Mouse (Mus musculus): ENCODE data around the gene Prkn. TPM values are rescaled to one million over a fixed set of nuclear protein-coding genes. Genes with fewer than 3 reads are reported as not detected.

The Prkn gene
- polyA plus RNA-seq, 1 experiment = not detected

GRCm38 (mm10) chr17:11656878-11657277, 816.7 kb downstream of the Prkn start:
- no peaks in the 10 kb centered on the region for H3K27me3 ChIP-seq (ENCODE audit: control insufficient read depth, insufficient read depth, insufficient read length)
- no peaks in the 10 kb centered on the region for H3K79me2 ChIP-seq (ENCODE audit: control insufficient read depth, insufficient read depth)
- no peaks in the 10 kb centered on the region for H3K79me3 ChIP-seq (ENCODE audit: low read depth)
- TF ChIP-seq CEBPB (IDR thresholded peaks at IDR 0.05; ENCODE audit: low read depth) (no peak), MYOG (IDR thresholded peaks at IDR 0.05; ENCODE audit: control insufficient read depth, extremely low read depth, insufficient read length) (no peak), MAX (IDR thresholded peaks at IDR 0.05) (no peak), USF1 (IDR thresholded peaks at IDR 0.05; ENCODE audit: low read depth) (no peak), MYOD1 (IDR thresholded peaks at IDR 0.05; ENCODE audit: control insufficient read depth, insufficient read length, low read depth) (no peak), FOSL1 (IDR thresholded peaks at IDR 0.05; ENCODE audit: insufficient read depth, low read length, poor library complexity, severe bottlenecking) (no peak), CTCF (IDR thresholded peaks at IDR 0.05; ENCODE audit: control insufficient read depth, insufficient read depth, insufficient read length) (no peak)
- H3K36me3 ChIP-seq (ENCODE audit: control insufficient read depth, insufficient read depth) = no peaks in the 10 kb centered on the region
- no peak overlapping the region for H3K4me3 ChIP-seq (ENCODE audit: insufficient read depth, poor library complexity, severe bottlenecking)
- H3ac ChIP-seq (ENCODE audit: control insufficient read depth, insufficient read length, low read depth) = no peak overlapping the region

GRCm38 (mm10) chr17:11661898-11662297, 821.7 kb downstream of the Prkn start:
- TF ChIP-seq MAX (IDR thresholded peaks at IDR 0.05) (no peak), MYOD1 (IDR thresholded peaks at IDR 0.05; ENCODE audit: control insufficient read depth, insufficient read length, low read depth) (no peak), FOSL1 (IDR thresholded peaks at IDR 0.05; ENCODE audit: insufficient read depth, low read length, poor library complexity, severe bottlenecking) (no peak), CEBPB (IDR thresholded peaks at IDR 0.05; ENCODE audit: low read depth) (no peak), MYOG (IDR thresholded peaks at IDR 0.05; ENCODE audit: control insufficient read depth, extremely low read depth, insufficient read length) (no peak)
- Histone ChIP-seq H3K79me2 (ENCODE audit: control insufficient read depth, insufficient read depth) (no peaks in the 10 kb centered on the region), H3ac (ENCODE audit: control insufficient read depth, insufficient read length, low read depth) (no peak overlapping the region), H3K36me3 (ENCODE audit: control insufficient read depth, insufficient read depth) (no peaks in the 10 kb centered on the region), H3K27me3 (ENCODE audit: control insufficient read depth, insufficient read depth, insufficient read length) (no peaks in the 10 kb centered on the region), H3K79me3 (ENCODE audit: low read depth) (no peaks in the 10 kb centered on the region), H3K4me3 (ENCODE audit: insufficient read depth, poor library complexity, severe bottlenecking) (no peak overlapping the region)

- TF ChIP-seq USF1 (IDR thresholded peaks at IDR 0.05; ENCODE audit: low read depth) = no peak
- no peak for TF ChIP-seq CTCF (IDR thresholded peaks at IDR 0.05; ENCODE audit: control insufficient read depth, insufficient read depth, insufficient read length)
- TF ChIP-seq FOSL1 (IDR thresholded peaks at IDR 0.05; ENCODE audit: insufficient read depth, low read length, poor library complexity, severe bottlenecking) = no peak
- TF ChIP-seq MYOD1 (IDR thresholded peaks at IDR 0.05; ENCODE audit: control insufficient read depth, insufficient read length, low read depth) = no peak
- TF ChIP-seq MAX (IDR thresholded peaks at IDR 0.05) = no peak
- no peak for TF ChIP-seq MYOG (IDR thresholded peaks at IDR 0.05; ENCODE audit: control insufficient read depth, extremely low read depth, insufficient read length)
- no peak for TF ChIP-seq CEBPB (IDR thresholded peaks at IDR 0.05; ENCODE audit: low read depth)
- no peak overlapping the region for H3K4me3 ChIP-seq (ENCODE audit: insufficient read depth, poor library complexity, severe bottlenecking)
- no peak overlapping the region for H3ac ChIP-seq (ENCODE audit: control insufficient read depth, insufficient read length, low read depth)
- no peaks in the 10 kb centered on the region for H3K79me2 ChIP-seq (ENCODE audit: control insufficient read depth, insufficient read depth)
- H3K27me3 ChIP-seq (ENCODE audit: control insufficient read depth, insufficient read depth, insufficient read length) = no peaks in the 10 kb centered on the region
- H3K79me3 ChIP-seq (ENCODE audit: low read depth) = no peaks in the 10 kb centered on the region
- no peaks in the 10 kb centered on the region for H3K36me3 ChIP-seq (ENCODE audit: control insufficient read depth, insufficient read depth)
Observed at GRCm38 (mm10) chr17:11663437-11663836, 823.3 kb downstream of the Prkn start.

GRCm38 (mm10) chr17:11664610-11665345, 824.6 kb downstream of the Prkn start:
- no peak overlapping the region for H3K4me3 ChIP-seq (ENCODE audit: insufficient read depth, poor library complexity, severe bottlenecking)
- no peaks in the 10 kb centered on the region for H3K36me3 ChIP-seq (ENCODE audit: control insufficient read depth, insufficient read depth)
- no peaks in the 10 kb centered on the region for H3K79me2 ChIP-seq (ENCODE audit: control insufficient read depth, insufficient read depth)
- H3K27me3 ChIP-seq (ENCODE audit: control insufficient read depth, insufficient read depth, insufficient read length) = no peaks in the 10 kb centered on the region
- no peak overlapping the region for H3ac ChIP-seq (ENCODE audit: control insufficient read depth, insufficient read length, low read depth)
- H3K79me3 ChIP-seq (ENCODE audit: low read depth) = no peaks in the 10 kb centered on the region
- TF ChIP-seq CEBPB (IDR thresholded peaks at IDR 0.05; ENCODE audit: low read depth) (no peak), MYOD1 (IDR thresholded peaks at IDR 0.05; ENCODE audit: control insufficient read depth, insufficient read length, low read depth) (no peak), USF1 (IDR thresholded peaks at IDR 0.05; ENCODE audit: low read depth) (no peak), MAX (IDR thresholded peaks at IDR 0.05) (no peak), MYOG (IDR thresholded peaks at IDR 0.05; ENCODE audit: control insufficient read depth, extremely low read depth, insufficient read length) (no peak), FOSL1 (IDR thresholded peaks at IDR 0.05; ENCODE audit: insufficient read depth, low read length, poor library complexity, severe bottlenecking) (no peak), CTCF (IDR thresholded peaks at IDR 0.05; ENCODE audit: control insufficient read depth, insufficient read depth, insufficient read length) (no peak)

GRCm38 (mm10) chr17:11679716-11680115, 839.5 kb downstream of the Prkn start:
- Histone ChIP-seq H3K79me3 (ENCODE audit: low read depth) (no peaks in the 10 kb centered on the region), H3K36me3 (ENCODE audit: control insufficient read depth, insufficient read depth) (no peaks in the 10 kb centered on the region), H3ac (ENCODE audit: control insufficient read depth, insufficient read length, low read depth) (no peak overlapping the region), H3K4me3 (ENCODE audit: insufficient read depth, poor library complexity, severe bottlenecking) (no peak overlapping the region), H3K27me3 (ENCODE audit: control insufficient read depth, insufficient read depth, insufficient read length) (peaks cover 3% of the 10 kb centered on the region), H3K79me2 (ENCODE audit: control insufficient read depth, insufficient read depth) (no peaks in the 10 kb centered on the region)
- no peak for TF ChIP-seq CEBPB (IDR thresholded peaks at IDR 0.05; ENCODE audit: low read depth)
- no peak for TF ChIP-seq MAX (IDR thresholded peaks at IDR 0.05)
- no peak for TF ChIP-seq FOSL1 (IDR thresholded peaks at IDR 0.05; ENCODE audit: insufficient read depth, low read length, poor library complexity, severe bottlenecking)
- no peak for TF ChIP-seq MYOG (IDR thresholded peaks at IDR 0.05; ENCODE audit: control insufficient read depth, extremely low read depth, insufficient read length)
- TF ChIP-seq MYOD1 (IDR thresholded peaks at IDR 0.05; ENCODE audit: control insufficient read depth, insufficient read length, low read depth) = no peak
- TF ChIP-seq USF1 (IDR thresholded peaks at IDR 0.05; ENCODE audit: low read depth) = no peak
- TF ChIP-seq CTCF (IDR thresholded peaks at IDR 0.05; ENCODE audit: control insufficient read depth, insufficient read depth, insufficient read length) = no peak
